Mouse (Mus musculus) liver, adult 2 months (tissue): ENCODE results near the gene Il5ra. TPM values are rescaled to one million over a fixed set of nuclear protein-coding genes. Genes with fewer than 3 reads are reported as not detected.

Experiments used
- DNase-seq: peaks from one replicate; pipeline ENCODE4 v3.0.0-alpha.2; 2011; ENCODE audit warnings: low read depth, low spot score; ENCODE audit errors: extremely low read depth
- H3K27ac ChIP-seq: fragments of 200-500 bp; replicated peaks from 2 replicates; pipeline ENCODE4 v1.5.1; 2012; ENCODE audit warnings: low read depth, mild to moderate bottlenecking, control low read depth, inconsistent platforms, low read length; ENCODE audit not compliant: insufficient read depth
- H3K27me3 ChIP-seq: fragments of 200-500 bp; 2 replicates; pipeline ENCODE4 v1.6.1; 2012; ENCODE audit warnings: mild to moderate bottlenecking, moderate library complexity, low read length, inconsistent platforms; ENCODE audit not compliant: control insufficient read depth, insufficient read depth
- H3K36me3 ChIP-seq: fragments of 200-500 bp; 2 replicates; pipeline ENCODE4 v1.6.1; 2012; ENCODE audit warnings: low read length, inconsistent platforms; ENCODE audit not compliant: control insufficient read depth, insufficient read depth
- H3K4me1 ChIP-seq: fragments of 200-500 bp; 2 replicates; pipeline ENCODE4 v1.6.1; 2011; ENCODE audit warnings: low read length; ENCODE audit not compliant: control insufficient read depth, insufficient read depth
- H3K4me3 ChIP-seq: fragments of 200-500 bp; 2 replicates; pipeline ENCODE4 v1.5.1; 2011; ENCODE audit warnings: low read depth, mild to moderate bottlenecking, control low read depth, low read length, moderate library complexity; ENCODE audit not compliant: insufficient read depth
- H3K79me2 ChIP-seq: fragments of 200-500 bp; 2 replicates; pipeline ENCODE4 v1.6.1; 2012; ENCODE audit warnings: inconsistent platforms, mild to moderate bottlenecking, low read length, moderate library complexity; ENCODE audit not compliant: control insufficient read depth, insufficient read depth
- H3K9ac ChIP-seq: fragments of 200-500 bp; 2 replicates; pipeline ENCODE4 v1.6.1; 2012; ENCODE audit warnings: low read depth, mild to moderate bottlenecking, control low read depth, inconsistent platforms, low read length
- CTCF ChIP-seq: fragments of 200-500 bp; IDR thresholded peaks from 2 replicates; pipeline ENCODE4 v1.5.1; 2011; ENCODE audit warnings: low read depth, low read length, control low read depth
- POLR2A ChIP-seq: fragments of 200-500 bp; IDR thresholded peaks from 2 replicates; pipeline ENCODE4 v1.6.1; 2011; ENCODE audit warnings: low read length, control low read depth; ENCODE audit not compliant: insufficient read depth; ENCODE audit errors: extremely low read depth
- WGBS: fragments of 180-500 bp; shearing (Covaris S2); methylation state at CpG from one replicate; pipeline ENCODE4 v1.1.7; 2018; 5-methylcytosine and 5-hydroxymethylcytosine counted together
- polyA plus RNA-seq: library from polyadenylated mRNA; depleted of rRNA; stranded (reverse); fragments of >200 nt; gene quantifications from 2 replicates; pipeline ENCODE4 v1.2.3, GENCODE M21; 2012
- total RNA-seq: library from RNA; depleted of rRNA; stranded (reverse); fragments of >200 nt; gene quantifications from 2 replicates; pipeline ENCODE4 v1.2.3, GENCODE M21; 2014

Gene Il5ra
- total and polyA plus RNA-seq, 2 experiments: 0.09 TPM; not detected in 1

- Histone ChIP-seq H3K9ac (no peak overlapping the region), H3K79me2 (no peaks in the 10 kb centered on the region), H3K27me3 (no peaks in the 10 kb centered on the region), H3K4me3 (no peak overlapping the region), H3K27ac (no peak overlapping the region), H3K4me1 (no peaks in the 10 kb centered on the region), H3K36me3 (no peaks in the 10 kb centered on the region)
- no peak for DNase-seq
- TF ChIP-seq CTCF: no peak
- TF ChIP-seq POLR2A: no peak
- WGBS: 88% methylated on average over 5 of the region's 5 CpGs
These were observed 1.6 kb downstream of the Il5ra start for GRCm38 (mm10) chr6:106747251-106747650.

- TF ChIP-seq POLR2A (no peak), CTCF (no peak)
- no peaks in the 10 kb centered on the region for H3K4me1 ChIP-seq
- no peaks in the 10 kb centered on the region for H3K36me3 ChIP-seq
- no peak overlapping the region for H3K4me3 ChIP-seq
- WGBS: 66% methylated on average over 7 of the region's 7 CpGs
- H3K9ac ChIP-seq: no peak overlapping the region
- H3K79me2 ChIP-seq: no peaks in the 10 kb centered on the region
- no peaks in the 10 kb centered on the region for H3K27me3 ChIP-seq
- no peak for DNase-seq
- H3K27ac ChIP-seq: no peak overlapping the region
These were observed 3.0 kb downstream of the Il5ra start for GRCm38 (mm10) chr6:106745673-106746394.

- no peak for DNase-seq
- TF ChIP-seq POLR2A: no peak
- TF ChIP-seq CTCF: no peak
- 78% methylated on average over 7 of the region's 7 CpGs for WGBS
- Histone ChIP-seq H3K79me2 (no peaks in the 10 kb centered on the region), H3K4me3 (no peak overlapping the region), H3K27me3 (no peaks in the 10 kb centered on the region), H3K4me1 (no peaks in the 10 kb centered on the region), H3K9ac (no peak overlapping the region), H3K27ac (no peak overlapping the region), H3K36me3 (no peaks in the 10 kb centered on the region)
These were observed 5.1 kb downstream of the Il5ra start for GRCm38 (mm10) chr6:106743556-106744233.

- no peak for TF ChIP-seq CTCF
- no peak for TF ChIP-seq POLR2A
- Histone ChIP-seq H3K9ac (no peak overlapping the region), H3K4me3 (no peak overlapping the region), H3K79me2 (no peaks in the 10 kb centered on the region), H3K36me3 (no peaks in the 10 kb centered on the region), H3K27me3 (no peaks in the 10 kb centered on the region), H3K4me1 (no peaks in the 10 kb centered on the region), H3K27ac (no peak overlapping the region)
- WGBS: 89% methylated on average over 1 of the region's 1 CpGs
- no peak for DNase-seq
These were observed 8.5 kb downstream of the Il5ra start for GRCm38 (mm10) chr6:106740244-106740825.

- WGBS: 59% methylated on average over 3 of the region's 3 CpGs
- Histone ChIP-seq H3K9ac (no peak overlapping the region), H3K79me2 (no peaks in the 10 kb centered on the region), H3K4me1 (no peaks in the 10 kb centered on the region), H3K4me3 (no peak overlapping the region), H3K27ac (no peak overlapping the region), H3K36me3 (no peaks in the 10 kb centered on the region), H3K27me3 (no peaks in the 10 kb centered on the region)
- no peak for TF ChIP-seq CTCF
- TF ChIP-seq POLR2A: no peak
- no peak for DNase-seq
These were observed 10.6 kb downstream of the Il5ra start for GRCm38 (mm10) chr6:106738229-106738628.

GRCm38 (mm10) chr6:106732563-106732962, 16.3 kb downstream of the Il5ra start:
- Histone ChIP-seq H3K4me3 (no peak overlapping the region), H3K27me3 (no peaks in the 10 kb centered on the region), H3K9ac (no peak overlapping the region), H3K4me1 (no peaks in the 10 kb centered on the region), H3K79me2 (no peaks in the 10 kb centered on the region), H3K36me3 (no peaks in the 10 kb centered on the region), H3K27ac (no peak overlapping the region)
- TF ChIP-seq CTCF: no peak
- TF ChIP-seq POLR2A: no peak
- 68% methylated on average over 4 of the region's 4 CpGs for WGBS
- DNase-seq: no peak
